Mouse (Mus musculus): ENCODE measurements around the gene Fbrs. TPM values are rescaled to one million over a fixed set of nuclear protein-coding genes. Genes with fewer than 3 reads are reported as not detected.
"Not testable (repeated sequence)": the region's sequence is repeated elsewhere in the genome, so short reads cannot be mapped to it uniquely, and the experiment has no call there.

Gene Fbrs
- polyA plus RNA-seq, 1 experiment from 2014 or later, result 16.1 TPM

DNA sequence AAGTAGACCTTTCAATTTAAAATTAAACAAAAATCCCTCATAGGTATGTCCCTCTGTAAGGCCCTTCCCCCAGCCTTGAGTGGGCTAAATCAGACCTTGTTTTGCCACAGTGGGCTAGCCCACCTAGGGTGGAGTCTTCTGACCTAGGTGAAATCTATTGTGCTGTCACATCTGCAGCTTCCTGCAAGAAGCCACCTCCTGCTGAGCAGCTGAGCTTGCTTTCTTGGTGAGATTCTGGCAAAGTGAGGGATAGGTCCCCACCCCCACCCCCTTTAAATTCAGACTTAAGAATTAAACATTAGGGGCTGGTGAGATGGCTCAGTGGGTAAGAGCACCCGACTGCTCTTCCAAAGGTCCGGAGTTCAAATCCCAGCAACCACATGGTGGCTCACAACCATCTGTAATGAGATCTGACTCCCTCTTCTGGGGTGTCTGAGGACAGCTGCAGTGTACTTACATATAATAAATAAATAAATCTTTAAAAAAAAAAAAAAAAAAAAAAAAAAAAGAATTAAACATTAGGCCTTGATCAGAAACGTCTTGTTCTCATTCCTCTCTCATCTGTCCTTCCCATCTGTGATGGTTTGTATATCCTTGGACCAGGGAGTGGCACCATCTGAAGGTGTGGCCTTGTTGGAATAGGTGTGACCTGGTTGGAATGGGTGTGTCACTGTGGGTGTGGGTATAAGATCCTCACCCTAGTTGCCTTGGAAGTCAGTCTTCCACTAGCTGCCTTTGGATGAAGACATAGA, 20.5 kb upstream of the Fbrs start:
- not testable (repeated sequence) for H3K4me1 ChIP-seq (ENCODE audit: control insufficient read depth, insufficient read depth, low read length); ATAC-seq (ENCODE audit: low FRiP score, low TSS enrichment); H3K9me3 ChIP-seq (ENCODE audit: control insufficient read depth, low read length); H3K4me2 ChIP-seq (replicated peaks; ENCODE audit: low read depth, low read length); H3K27me3 ChIP-seq (ENCODE audit: control insufficient read depth, insufficient read depth, low read length); H3K27ac ChIP-seq (ENCODE audit: low read depth, low read length); H3K9ac ChIP-seq (ENCODE audit: low read depth, low read length); H3K4me3 ChIP-seq (ENCODE audit: low read length)
- WGBS, result 91% methylated on average over 3 of the region's 3 CpGs
- H3K36me3 ChIP-seq (ENCODE audit: control insufficient read depth, insufficient read depth, low read length), result peaks cover 42% of the 10 kb centered on the region

DNA sequence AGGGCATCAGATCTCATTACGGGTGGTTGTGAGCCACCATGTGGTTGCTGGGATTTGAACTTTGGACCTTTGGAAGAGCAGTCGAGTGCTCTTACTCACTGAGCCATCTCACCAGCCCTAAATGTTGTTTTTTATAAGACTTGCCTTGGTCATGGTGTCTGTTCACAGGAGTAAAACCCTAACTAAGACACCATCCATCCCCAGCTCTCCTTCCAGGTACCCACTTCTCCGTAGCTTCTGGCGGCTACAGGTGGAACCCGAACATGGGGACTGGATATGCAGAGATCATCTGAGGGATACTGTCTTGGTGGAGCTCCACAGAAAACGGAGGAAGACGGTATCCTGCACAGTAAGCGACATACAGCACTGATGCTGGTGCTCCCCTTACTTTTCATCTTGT, 19.7 kb upstream of the Fbrs start, which contains the start of gene Prr14:
Gene Prr14 (plus strand): TSS at position 301 of the 400 bp plus-strand sequence.
- H3K9me3 ChIP-seq (ENCODE audit: control insufficient read depth, low read length); H3K9ac ChIP-seq (ENCODE audit: low read depth, low read length); H3K4me1 ChIP-seq (ENCODE audit: control insufficient read depth, insufficient read depth, low read length); ATAC-seq (ENCODE audit: low FRiP score, low TSS enrichment); H3K27ac ChIP-seq (ENCODE audit: low read depth, low read length); H3K27me3 ChIP-seq (ENCODE audit: control insufficient read depth, insufficient read depth, low read length); H3K4me2 ChIP-seq (replicated peaks; ENCODE audit: low read depth, low read length); H3K4me3 ChIP-seq (ENCODE audit: low read length): not testable (repeated sequence)
- WGBS, result 98% methylated on average over 7 of the region's 8 CpGs
- H3K36me3 ChIP-seq (ENCODE audit: control insufficient read depth, insufficient read depth, low read length), result peaks cover 42% of the 10 kb centered on the region

DNA sequence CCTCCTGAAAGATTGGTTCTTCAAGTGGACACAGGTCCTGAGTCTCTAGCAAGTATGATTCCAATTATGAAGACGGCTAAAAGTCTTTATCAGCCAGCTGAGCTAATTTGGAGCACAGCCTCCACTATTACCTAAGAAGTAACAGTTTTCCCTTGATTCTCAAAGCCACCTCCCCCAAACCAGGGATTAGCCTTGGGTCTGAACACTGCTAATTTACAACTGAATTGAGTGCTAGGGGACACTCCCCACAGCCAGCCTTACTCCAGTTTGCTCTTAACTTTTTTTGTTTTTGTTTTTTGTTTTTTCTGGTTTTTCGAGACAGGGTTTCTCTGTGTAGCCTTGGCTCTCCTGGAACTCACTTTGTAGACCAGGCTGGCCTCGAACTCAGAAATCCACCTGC, 13.8 kb upstream of the Fbrs start:
- no peak overlapping the region for H3K9ac ChIP-seq (ENCODE audit: low read depth, low read length)
- no peak overlapping the region for H3K4me3 ChIP-seq (ENCODE audit: low read length)
- ATAC-seq (ENCODE audit: low FRiP score, low TSS enrichment), result no peak
- H3K36me3 ChIP-seq (ENCODE audit: control insufficient read depth, insufficient read depth, low read length), result peaks cover 26% of the 10 kb centered on the region
- 91% methylated on average over 3 of the region's 3 CpGs for WGBS
- H3K4me1 ChIP-seq (ENCODE audit: control insufficient read depth, insufficient read depth, low read length), result no peaks in the 10 kb centered on the region
- no peak overlapping the region for H3K27ac ChIP-seq (ENCODE audit: low read depth, low read length)
- no peak overlapping the region for H3K4me2 ChIP-seq (replicated peaks; ENCODE audit: low read depth, low read length)
- H3K9me3 ChIP-seq (ENCODE audit: control insufficient read depth, low read length), result no peaks in the 10 kb centered on the region
- H3K27me3 ChIP-seq (ENCODE audit: control insufficient read depth, insufficient read depth, low read length), result no peaks in the 10 kb centered on the region

DNA sequence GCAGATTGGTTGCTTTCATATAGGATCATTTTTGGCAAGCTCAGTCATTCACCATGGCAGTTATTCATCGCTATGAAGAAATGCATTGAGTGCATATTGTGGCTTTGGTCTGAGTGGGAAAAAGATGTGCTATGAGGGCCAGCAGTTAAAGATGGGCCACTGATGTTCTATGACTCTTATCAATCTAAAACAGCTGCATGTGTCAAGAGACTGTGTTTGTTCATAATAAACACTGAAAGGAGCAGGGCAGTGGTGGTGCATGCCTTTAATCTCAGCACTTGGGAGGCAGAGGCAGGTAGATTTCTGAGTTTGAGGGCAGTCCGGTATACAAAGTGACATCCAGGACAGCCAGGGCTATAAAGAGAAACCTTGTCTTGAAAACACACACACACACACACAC, 13.3 kb upstream of the Fbrs start:
- not testable (repeated sequence) for H3K9me3 ChIP-seq (ENCODE audit: control insufficient read depth, low read length); H3K4me2 ChIP-seq (replicated peaks; ENCODE audit: low read depth, low read length); H3K9ac ChIP-seq (ENCODE audit: low read depth, low read length); H3K4me3 ChIP-seq (ENCODE audit: low read length); H3K27me3 ChIP-seq (ENCODE audit: control insufficient read depth, insufficient read depth, low read length); H3K4me1 ChIP-seq (ENCODE audit: control insufficient read depth, insufficient read depth, low read length); ATAC-seq (ENCODE audit: low FRiP score, low TSS enrichment); H3K27ac ChIP-seq (ENCODE audit: low read depth, low read length)
- peaks cover 21% of the 10 kb centered on the region; the same call in 1 of the 2 replicates for H3K36me3 ChIP-seq (ENCODE audit: control insufficient read depth, insufficient read depth, low read length)
- 94% methylated on average over 2 of the region's 2 CpGs for WGBS

DNA sequence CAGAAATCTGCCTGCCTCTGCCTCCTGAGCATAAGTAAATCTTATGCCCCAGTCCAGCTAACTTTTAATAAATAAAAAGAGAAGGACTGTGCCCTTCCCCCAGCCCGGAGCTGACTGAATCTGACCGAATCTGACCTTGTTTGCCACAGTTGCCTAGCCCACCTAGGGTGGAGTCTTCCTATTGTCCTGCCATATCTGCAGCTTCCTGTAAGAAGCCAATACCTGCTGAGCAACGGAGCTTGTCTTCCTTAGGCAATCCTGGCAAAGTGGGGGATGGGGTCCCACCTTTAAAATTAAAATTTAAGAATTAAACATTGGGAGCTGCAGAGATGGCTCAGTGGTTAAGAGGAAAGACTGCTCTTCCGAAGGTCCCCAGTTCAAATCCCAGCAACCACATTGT, 12.4 kb upstream of the Fbrs start:
- peaks cover 17% of the 10 kb centered on the region; the same call in 1 of the 2 replicates for H3K36me3 ChIP-seq (ENCODE audit: control insufficient read depth, insufficient read depth, low read length)
- H3K9me3 ChIP-seq (ENCODE audit: control insufficient read depth, low read length), result no peaks in the 10 kb centered on the region
- H3K4me3 ChIP-seq (ENCODE audit: low read length), result no peak overlapping the region
- ATAC-seq (ENCODE audit: low FRiP score, low TSS enrichment), result no peak
- no peak overlapping the region for H3K9ac ChIP-seq (ENCODE audit: low read depth, low read length)
- no peaks in the 10 kb centered on the region for H3K4me1 ChIP-seq (ENCODE audit: control insufficient read depth, insufficient read depth, low read length)
- WGBS, result 95% methylated on average over 4 of the region's 4 CpGs
- H3K4me2 ChIP-seq (replicated peaks; ENCODE audit: low read depth, low read length), result no peak overlapping the region
- H3K27me3 ChIP-seq (ENCODE audit: control insufficient read depth, insufficient read depth, low read length), result no peaks in the 10 kb centered on the region
- no peak overlapping the region for H3K27ac ChIP-seq (ENCODE audit: low read depth, low read length)

DNA sequence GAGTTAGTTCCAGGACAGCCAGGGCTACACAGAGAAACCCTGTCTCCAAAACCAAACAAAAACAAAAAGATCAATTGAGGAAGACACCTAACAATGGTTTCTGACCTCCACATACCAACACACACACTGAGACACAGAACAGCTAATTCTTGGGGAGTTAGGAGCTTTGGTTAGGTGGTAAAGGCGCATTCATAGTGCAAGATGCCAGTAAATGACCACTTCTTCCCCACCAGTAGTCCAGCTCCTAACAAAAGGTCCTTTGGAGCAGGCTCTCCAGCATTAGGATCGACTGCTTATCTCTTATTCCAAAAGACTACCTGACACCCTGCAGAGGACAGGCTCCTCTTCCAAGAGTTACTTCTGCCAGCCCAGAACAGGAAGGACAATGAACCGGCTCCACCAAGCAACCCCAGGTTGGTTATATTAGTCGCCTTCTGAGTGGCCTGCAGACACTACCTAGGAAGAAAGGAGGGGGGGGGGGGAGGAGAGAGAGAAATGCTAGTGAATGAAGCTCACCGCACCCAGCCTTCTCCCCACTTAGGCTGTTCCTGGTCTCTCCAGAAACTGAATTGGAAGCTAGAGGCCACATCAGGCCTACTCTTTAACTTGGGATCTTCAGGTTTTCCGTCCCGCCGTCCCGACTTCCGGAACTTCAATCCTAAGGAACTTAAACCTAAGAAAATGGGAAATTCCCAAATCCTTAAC, 8.8 kb upstream of the Fbrs start:
- no peaks in the 10 kb centered on the region for H3K27me3 ChIP-seq (ENCODE audit: control insufficient read depth, insufficient read depth, low read length)
- peak overlapping the region; percentile 90 for H3K4me3 ChIP-seq (ENCODE audit: low read length)
- H3K27ac ChIP-seq (ENCODE audit: low read depth, low read length), result peak overlapping the region; percentile 99
- H3K9ac ChIP-seq (ENCODE audit: low read depth, low read length), result peak overlapping the region; percentile 91
- WGBS, result 9% methylated on average over 10 of the region's 10 CpGs
- H3K9me3 ChIP-seq (ENCODE audit: control insufficient read depth, low read length), result no peaks in the 10 kb centered on the region
- peaks cover 10% of the 10 kb centered on the region for H3K4me1 ChIP-seq (ENCODE audit: control insufficient read depth, insufficient read depth, low read length)
- ATAC-seq (ENCODE audit: low FRiP score, low TSS enrichment), result no peak
- peaks cover 29% of the 10 kb centered on the region for H3K36me3 ChIP-seq (ENCODE audit: control insufficient read depth, insufficient read depth, low read length)
- H3K4me2 ChIP-seq (replicated peaks; ENCODE audit: low read depth, low read length), result peak overlapping the region; percentile 83

DNA sequence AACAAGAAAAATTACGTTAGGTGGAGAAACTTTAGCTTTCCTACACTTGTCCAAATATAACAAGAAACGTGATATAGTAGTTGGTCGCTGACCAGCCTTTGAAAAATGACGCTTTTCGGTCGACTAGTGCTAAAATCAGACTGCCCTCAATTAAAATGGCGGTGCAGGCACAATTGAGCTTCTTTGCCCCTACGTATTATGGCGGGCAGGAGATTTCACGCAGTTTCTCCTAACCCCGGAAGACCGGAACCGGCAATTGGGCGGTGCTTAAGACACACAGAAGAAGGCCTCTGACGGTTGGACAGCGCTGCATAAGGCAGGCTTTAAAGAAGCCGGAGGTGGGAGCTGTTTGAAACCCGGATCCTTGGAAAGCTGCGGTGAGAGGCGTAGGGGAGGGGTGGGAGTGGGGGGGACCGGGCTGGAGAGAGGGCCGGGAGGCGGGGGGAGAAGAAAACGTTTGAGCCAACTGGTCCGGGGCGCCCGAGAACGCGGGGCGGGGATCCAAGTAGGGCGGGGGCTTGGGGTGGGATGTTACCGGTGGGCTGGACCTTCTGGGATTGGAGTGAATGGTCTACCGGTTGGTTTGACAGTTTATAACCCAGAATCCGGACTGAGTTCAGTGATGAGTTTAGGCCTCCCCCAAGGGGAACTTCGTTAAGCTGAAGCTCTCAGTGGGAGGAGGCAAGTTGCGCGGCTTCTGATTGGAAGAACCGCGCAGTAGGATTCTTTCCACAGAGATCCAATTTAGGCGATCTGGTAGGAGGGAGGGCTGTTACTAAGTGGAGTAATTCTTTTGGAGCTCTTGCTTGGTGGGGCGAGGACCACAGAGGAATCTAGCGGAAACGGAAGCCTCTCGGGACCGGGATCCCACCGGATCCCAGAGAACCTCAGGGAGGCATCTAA, 8.0 kb upstream of the Fbrs start:
- H3K4me1 ChIP-seq (ENCODE audit: control insufficient read depth, insufficient read depth, low read length), result peaks cover 10% of the 10 kb centered on the region
- peak overlapping the region; percentile 91 for H3K9ac ChIP-seq (ENCODE audit: low read depth, low read length)
- H3K27me3 ChIP-seq (ENCODE audit: control insufficient read depth, insufficient read depth, low read length), result no peaks in the 10 kb centered on the region
- peaks cover 36% of the 10 kb centered on the region for H3K36me3 ChIP-seq (ENCODE audit: control insufficient read depth, insufficient read depth, low read length)
- peak overlapping the region; percentile 83 for H3K4me2 ChIP-seq (replicated peaks; ENCODE audit: low read depth, low read length)
- peak; percentile 94 for ATAC-seq (ENCODE audit: low FRiP score, low TSS enrichment)
- H3K9me3 ChIP-seq (ENCODE audit: control insufficient read depth, low read length), result no peaks in the 10 kb centered on the region
- peak overlapping the region; percentile 99 for H3K27ac ChIP-seq (ENCODE audit: low read depth, low read length)
- H3K4me3 ChIP-seq (ENCODE audit: low read length), result peak overlapping the region; percentile 90
- 1% methylated on average over 46 of the region's 46 CpGs for WGBS

DNA sequence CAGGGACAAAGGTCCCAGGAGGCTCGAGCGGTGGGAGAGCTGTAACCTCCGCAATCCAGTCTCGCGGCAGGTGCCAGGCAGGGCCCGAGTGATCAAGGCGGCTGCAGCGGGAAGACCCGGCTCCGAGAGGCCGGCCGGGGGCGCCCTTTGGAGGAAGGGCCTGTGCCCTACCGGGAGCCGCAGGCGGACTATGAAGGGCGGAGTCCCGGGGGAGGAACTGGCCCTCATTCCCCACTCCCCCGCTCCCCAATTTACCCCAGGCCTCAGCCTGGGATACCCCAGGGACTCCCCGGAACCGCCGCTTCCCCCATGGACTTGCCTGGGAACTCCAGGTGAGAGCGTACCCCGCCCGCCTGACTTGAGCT, 7.4 kb upstream of the Fbrs start:
- Histone ChIP-seq H3K9me3 (ENCODE audit: control insufficient read depth, low read length) (no peaks in the 10 kb centered on the region), H3K36me3 (ENCODE audit: control insufficient read depth, insufficient read depth, low read length) (peaks cover 41% of the 10 kb centered on the region), H3K4me2 (replicated peaks; ENCODE audit: low read depth, low read length) (peak overlapping the region; percentile 83), H3K27ac (ENCODE audit: low read depth, low read length) (peak overlapping the region; percentile 99), H3K4me1 (ENCODE audit: control insufficient read depth, insufficient read depth, low read length) (peaks cover 10% of the 10 kb centered on the region), H3K4me3 (ENCODE audit: low read length) (peak overlapping the region; percentile 90), H3K27me3 (ENCODE audit: control insufficient read depth, insufficient read depth, low read length) (no peaks in the 10 kb centered on the region), H3K9ac (ENCODE audit: low read depth, low read length) (peak overlapping the region; percentile 91)
- 1% methylated on average over 21 of the region's 25 CpGs for WGBS
- peak; percentile 50 for ATAC-seq (ENCODE audit: low FRiP score, low TSS enrichment)
